Mouse (Mus musculus) adrenal gland, postnatal 14 days (tissue): ENCODE results near the gene Msh3. TPM values are rescaled to one million over a fixed set of nuclear protein-coding genes. Genes with fewer than 3 reads are reported as not detected.
"Not testable (repeated sequence)": the region's sequence is repeated elsewhere in the genome, so short reads cannot be mapped to it uniquely, and the experiment has no call there.

Experiments used
- DNase-seq: peaks from one replicate; pipeline ENCODE4 v3.0.0; 2021; ENCODE audit warnings: mixed read lengths
- total RNA-seq: library from RNA; stranded (reverse); gene quantifications from 2 replicates; pipeline ENCODE4 v1.2.3, GENCODE M21; 2021

Msh3 gene
- total RNA-seq, 1 experiment from 2014 or later, result 19.0 TPM

- DNase-seq, result no peak
Observed at GRCm38 (mm10) chr13:92252331-92252730, 102.5 kb downstream of the Msh3 start.

- DNase-seq, result no peak
Observed at GRCm38 (mm10) chr13:92247576-92247975, 107.2 kb downstream of the Msh3 start.

- no peak for DNase-seq
Observed at GRCm38 (mm10) chr13:92246966-92247365, 107.8 kb downstream of the Msh3 start.

- no peak for DNase-seq
Observed at GRCm38 (mm10) chr13:92244731-92245130, 110.1 kb downstream of the Msh3 start.

GRCm38 (mm10) chr13:92241426-92241825 is 113.4 kb downstream of the Msh3 start:
- DNase-seq, result peak; percentile 64

GRCm38 (mm10) chr13:92237887-92238286 is 116.9 kb downstream of the Msh3 start:
- DNase-seq, result no peak

GRCm38 (mm10) chr13:92237016-92237415 is 117.8 kb downstream of the Msh3 start:
- no peak for DNase-seq

GRCm38 (mm10) chr13:92232076-92232938 is 122.5 kb downstream of the Msh3 start:
- no peak for DNase-seq

GRCm38 (mm10) chr13:92228037-92228436 is 126.8 kb downstream of the Msh3 start:
- no peak for DNase-seq

GRCm38 (mm10) chr13:92223567-92223966 is 131.2 kb downstream of the Msh3 start:
- no peak for DNase-seq

GRCm38 (mm10) chr13:92222763-92223162 is 132.0 kb downstream of the Msh3 start:
- no peak for DNase-seq

GRCm38 (mm10) chr13:92219774-92220173 is 135.0 kb downstream of the Msh3 start:
- no peak for DNase-seq

- DNase-seq, result no peak
Observed at GRCm38 (mm10) chr13:92217216-92217615, 137.6 kb downstream of the Msh3 start.

- no peak for DNase-seq
Observed at GRCm38 (mm10) chr13:92196860-92197259, 157.9 kb downstream of the Msh3 start.

GRCm38 (mm10) chr13:92193806-92194205 is 161.0 kb downstream of the Msh3 start:
- not testable (repeated sequence) for DNase-seq

GRCm38 (mm10) chr13:92172686-92173085 is 182.1 kb downstream of the Msh3 start:
- not testable (repeated sequence) for DNase-seq

Other genes starting within 250 kb of the Msh3 start
- gene Rasgrf2, start 223.3 kb downstream of the Msh3 start, total RNA-seq, result 1.3 and 2.3 TPM in 2 replicates
- gene Gm20379, start 49.0 kb downstream of the Msh3 start, total RNA-seq, result not detected in 2 replicates
- 4.3 and 7.3 TPM in 2 replicates for gene Dhfr, start 277 bp downstream of the Msh3 start, total RNA-seq
- 0.34 and 0.63 TPM in 2 replicates for gene Ankrd34b, start 70.9 kb upstream of the Msh3 start, total RNA-seq
- 4.6 and 6.0 TPM in 2 replicates for gene Fam151b, start 129.0 kb upstream of the Msh3 start, total RNA-seq
- gene Zfyve16, start 175.9 kb upstream of the Msh3 start, total RNA-seq, result 19.9 and 20.7 TPM in 2 replicates
- gene Spz1, start 221.2 kb upstream of the Msh3 start, total RNA-seq, result not detected in 2 replicates